Mouse (Mus musculus) liver, adult (tissue): ENCODE results near the gene Tube1.

Source experiments
- GATA4 ChIP-seq: IDR thresholded peaks from 2 replicates; pipeline ENCODE4 v1.6.1; 2014; ENCODE audit warnings: mild to moderate bottlenecking, low read length; ENCODE audit not compliant: insufficient replicate concordance

Gene Tube1

DNA sequence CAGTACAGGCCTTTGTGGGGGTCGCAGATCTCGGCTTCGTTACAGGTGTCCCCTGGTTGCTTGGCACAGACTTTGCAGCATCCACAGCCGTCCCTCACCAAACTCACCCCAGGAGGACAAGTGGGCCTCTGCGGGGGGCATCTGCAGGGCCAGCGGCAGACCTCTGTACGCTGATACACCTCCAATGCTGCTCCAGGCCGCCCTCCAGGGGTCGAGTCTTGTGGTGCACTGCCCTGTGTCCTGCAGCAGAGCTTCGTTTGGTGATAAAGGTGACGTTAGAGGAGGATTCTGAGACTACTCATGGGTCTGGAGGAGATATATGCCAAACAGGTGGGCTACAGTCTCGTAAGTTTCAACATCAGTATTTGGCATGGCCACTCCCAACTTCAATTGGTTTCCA is 24.5 kb downstream of the Tube1 start:
- TF ChIP-seq GATA4, result no peak

DNA sequence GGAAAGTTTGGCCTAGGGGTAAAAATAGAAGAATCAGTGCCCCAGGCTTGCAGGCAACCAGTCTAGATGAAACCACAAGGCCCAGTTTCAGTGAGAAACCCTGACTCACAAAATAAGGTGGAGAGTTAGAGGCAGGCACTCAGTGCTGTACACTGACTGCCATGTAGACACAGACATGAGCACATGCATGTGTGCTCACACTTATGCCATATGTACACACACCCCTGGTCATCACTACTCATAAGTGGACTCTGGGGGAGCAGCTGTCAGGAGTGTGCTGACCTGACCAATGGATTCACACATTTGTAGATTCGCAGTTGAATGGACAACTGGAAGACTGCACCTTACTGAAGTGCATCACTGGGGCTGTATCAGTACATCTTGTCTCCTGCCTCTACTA is 27.6 kb downstream of the Tube1 start:
- no peak for TF ChIP-seq GATA4

DNA sequence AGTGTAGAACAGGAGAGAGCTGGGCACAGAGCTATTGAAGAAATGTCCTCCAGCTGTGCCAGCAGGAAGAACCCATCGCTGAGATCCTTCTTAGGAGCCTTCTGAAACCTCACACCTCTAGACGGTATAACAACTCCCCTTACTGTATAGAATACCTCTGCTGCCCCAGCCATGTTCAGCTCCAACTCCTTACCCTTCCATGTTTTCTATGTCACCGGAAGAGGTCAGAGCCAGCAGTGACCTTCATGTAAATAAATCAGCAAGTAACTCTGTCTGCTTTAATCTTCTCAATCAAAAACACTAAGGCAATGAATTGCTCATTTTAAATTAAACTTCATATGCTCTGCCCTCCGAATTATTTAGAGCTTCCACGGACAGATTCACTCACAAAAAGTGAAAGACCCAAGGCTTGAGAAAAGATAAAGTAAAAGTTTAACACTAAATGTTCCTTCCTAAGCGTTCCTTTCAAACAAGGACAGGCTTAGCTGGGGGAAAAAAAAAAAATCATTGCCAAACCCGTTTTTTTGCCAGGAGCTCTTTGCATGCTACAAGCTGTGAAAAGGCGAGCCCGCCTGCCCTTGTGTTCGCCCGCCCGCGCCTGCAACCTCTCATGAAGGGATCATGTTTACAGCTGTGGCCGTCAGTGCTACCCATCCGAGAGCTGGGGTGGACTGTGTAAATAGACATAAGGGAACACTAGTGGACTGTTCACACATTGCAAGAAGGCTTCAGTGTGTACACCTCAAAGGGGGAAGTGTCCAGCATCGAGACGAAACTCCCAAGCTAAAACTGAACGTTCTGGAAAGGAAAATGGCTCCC is 29.1 kb downstream of the Tube1 start:
- TF ChIP-seq GATA4, result no peak

DNA sequence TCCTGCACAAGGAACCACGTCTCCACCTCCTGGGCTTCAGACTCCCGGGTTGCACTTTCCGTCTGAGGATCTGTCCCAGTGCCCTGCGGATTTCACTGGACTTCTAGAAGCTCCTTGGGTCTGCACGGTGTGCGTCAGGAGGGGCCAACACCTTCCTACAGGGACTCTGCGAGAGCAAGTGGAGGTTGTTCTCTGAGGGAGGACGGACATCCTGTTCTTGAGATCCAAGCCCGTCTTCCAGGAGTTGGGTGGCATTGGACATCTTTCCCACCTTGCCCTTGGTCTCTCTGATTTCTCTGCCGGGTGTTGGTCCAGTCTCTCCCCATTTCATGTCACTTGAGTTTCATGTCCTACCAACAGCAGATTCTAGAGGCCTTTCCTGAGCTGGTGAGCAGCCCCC is 29.9 kb downstream of the Tube1 start, which contains the start of gene Ccn6:
TSS of gene Ccn6 (minus strand) at position 101 of the 400 bp plus-strand sequence.
- TF ChIP-seq GATA4, result no peak

DNA sequence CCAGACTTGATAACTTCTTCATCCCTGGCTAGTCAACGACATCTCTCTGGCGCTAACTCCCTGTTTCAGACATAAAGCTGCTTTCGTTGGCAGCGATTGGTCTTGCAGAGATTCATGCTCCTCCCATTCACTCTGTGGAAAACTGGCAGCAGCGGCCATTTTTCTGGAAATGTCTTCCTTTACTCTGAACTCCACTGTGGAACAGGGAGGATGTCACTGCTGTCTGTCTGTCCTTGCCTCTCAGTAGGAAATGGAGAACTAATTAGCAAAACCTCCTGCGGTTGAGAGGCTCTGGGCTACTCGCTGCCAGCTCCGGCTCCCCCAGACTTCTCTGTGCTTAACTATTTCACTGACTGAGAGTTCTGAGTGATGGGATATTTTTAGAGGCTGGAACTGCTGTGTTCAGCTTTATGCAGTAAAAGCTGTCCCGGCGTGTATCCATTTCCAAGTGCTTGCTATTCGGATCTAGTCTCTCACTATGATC is 31.9 kb downstream of the Tube1 start:
- TF ChIP-seq GATA4, result no peak

DNA sequence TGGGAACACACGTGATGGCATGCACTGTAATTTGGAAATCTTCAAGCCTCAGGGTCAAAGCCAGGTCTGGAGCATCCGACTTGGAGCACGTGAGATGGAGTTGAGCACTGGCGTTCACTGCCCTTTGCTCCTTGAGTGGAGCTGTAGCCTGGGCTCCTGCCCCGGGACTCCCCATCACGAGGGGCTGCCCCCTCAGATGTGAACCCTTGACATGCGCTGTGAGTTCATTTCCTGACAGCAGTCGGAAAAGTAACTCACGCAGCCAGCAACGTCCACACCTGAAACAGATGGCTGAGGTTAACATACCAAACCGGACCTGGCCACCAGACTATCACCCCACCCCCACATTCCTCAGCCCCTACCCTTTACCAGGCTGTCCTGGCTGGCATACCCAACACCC is 33.8 kb downstream of the Tube1 start:
- TF ChIP-seq GATA4, result no peak

DNA sequence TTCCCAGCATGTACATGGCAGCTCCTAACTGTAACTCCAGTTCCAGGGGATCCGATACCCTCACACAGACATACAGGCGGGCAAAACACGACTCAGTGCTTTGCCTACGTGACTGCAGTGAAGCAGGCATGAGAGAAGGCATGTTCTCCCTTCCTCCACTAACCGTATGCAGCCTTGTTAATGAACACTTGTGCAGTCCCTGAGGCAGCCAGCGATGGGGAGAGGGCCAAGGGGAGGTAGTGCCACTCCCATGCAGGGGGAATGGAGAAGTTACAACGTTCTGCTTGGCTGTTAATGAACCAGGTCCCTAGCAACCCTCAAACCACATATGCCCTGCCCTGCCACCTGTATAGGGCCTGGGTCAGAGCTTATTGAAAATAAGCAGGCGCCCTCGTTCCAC is 35.9 kb downstream of the Tube1 start:
- TF ChIP-seq GATA4, result no peak

DNA sequence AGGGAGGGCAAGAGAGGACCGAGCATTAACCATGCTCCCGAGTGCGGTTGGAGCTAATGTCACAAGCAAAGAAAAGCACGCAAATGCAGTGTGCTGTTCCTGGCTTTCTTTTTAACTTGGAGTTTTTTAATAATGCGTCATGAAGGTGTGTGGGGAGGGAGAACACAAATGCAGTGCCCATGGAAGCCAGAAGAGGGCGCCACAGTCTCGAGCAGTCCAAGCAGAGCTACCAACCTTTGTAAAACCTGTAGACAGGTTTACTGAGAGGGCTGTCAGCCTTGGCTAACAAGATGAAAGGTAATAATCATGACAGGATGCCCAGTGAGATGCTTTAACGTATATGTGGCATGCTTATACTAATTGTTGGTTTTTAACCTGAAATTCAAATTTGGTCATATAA is 36.4 kb downstream of the Tube1 start:
- no peak for TF ChIP-seq GATA4

DNA sequence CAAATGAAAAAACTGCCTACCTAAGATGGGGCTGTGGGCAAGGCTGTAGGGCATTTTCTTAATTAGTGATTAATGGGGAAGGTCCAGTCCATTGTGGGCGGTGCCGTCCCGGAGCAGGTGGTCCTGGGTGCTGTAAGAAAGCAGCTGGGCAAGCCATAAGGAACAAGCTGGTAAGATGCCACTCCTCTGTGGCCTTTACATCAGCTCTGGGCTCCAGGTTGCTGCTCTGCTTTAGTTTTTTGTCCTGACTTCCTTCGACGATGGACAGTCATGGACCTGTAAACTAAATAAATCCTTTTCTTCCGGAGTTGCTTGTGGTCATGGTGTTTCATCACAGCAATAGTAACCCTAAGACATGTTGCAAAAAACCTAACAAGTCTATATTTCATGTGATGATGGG is 36.9 kb downstream of the Tube1 start:
- TF ChIP-seq GATA4, result no peak

DNA sequence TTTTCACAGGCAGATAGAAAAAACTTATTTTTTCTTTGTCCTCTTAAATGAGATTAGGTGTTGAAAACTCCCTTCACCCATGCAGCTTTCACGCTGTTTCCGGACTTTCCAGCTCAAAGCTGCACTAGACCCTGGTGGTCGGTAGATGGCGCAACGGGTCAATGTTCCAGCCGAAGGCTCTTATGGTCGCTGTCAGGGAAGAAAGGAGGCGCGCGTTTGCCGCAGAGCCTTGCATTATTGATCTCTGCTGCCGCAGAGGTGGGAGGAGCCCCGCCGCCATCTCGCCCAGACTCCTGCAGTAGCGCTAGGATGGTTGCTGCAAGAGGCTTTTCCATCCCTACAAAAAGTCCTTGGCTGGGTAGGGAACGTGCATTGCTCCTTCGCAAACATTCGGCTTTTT is 37.4 kb downstream of the Tube1 start:
- TF ChIP-seq GATA4, result no peak; the same call in 1 of the 2 replicates

DNA sequence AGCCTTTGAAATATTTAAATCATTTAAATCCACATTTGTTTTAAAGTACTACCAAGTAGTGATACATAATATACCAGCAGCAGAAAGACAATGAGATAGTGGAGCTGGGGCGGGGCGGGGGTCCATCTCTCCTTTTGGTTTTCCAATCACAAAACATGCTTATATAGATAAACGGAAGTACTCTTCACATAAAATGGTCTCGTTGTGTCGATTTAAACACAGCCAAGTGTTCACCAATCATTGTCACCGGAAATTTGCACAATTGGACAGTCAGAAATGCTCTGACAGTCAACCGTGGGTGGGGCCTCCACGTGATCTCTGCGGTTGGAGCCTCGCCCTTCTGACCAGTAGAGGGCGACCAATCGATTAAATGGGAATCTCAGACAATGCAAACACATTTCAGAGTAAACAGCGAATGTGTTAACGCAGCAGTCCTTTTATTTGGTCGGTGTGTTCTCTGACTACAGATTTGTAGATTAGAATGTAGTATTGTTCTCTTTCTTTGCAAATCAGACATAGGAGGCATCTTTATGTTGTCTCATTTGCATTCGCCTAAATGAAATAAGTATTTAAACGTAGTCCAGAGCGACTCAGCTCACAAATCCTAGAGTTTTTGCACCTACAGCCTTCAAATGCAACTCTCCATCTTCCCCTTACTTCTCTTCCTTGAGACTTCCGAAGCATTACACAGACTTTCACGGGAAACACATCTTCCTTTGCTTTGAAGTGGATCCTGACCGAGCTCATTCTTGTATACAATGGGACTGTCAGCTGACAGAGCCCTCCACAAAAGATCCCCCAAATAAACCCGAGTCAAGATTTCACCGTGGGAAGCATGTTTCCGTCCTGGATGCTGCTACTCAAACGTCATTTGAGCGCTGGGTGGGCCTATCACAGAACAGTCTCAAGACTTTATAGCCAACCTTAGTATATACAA is 38.1 kb downstream of the Tube1 start:
- TF ChIP-seq GATA4, result no peak

DNA sequence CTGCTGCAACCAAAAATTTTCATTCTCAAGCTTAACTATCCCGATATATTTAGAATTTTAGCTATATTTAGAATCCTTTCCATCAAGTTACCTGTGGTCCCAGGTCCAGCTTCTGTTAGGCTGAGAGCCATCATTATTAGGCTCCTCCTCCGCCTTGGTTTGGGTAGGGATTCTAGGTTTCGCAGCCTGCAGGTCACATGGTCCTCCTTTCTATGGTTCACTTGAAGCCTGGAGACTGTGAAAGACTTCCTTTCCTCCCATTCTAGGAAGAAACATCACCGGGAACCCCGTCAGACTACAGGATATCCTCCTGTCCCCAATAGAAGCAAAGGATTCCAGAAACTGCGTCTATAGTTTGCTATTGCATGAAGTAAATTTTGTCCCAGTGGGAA is 38.8 kb downstream of the Tube1 start:
- TF ChIP-seq GATA4, result no peak

DNA sequence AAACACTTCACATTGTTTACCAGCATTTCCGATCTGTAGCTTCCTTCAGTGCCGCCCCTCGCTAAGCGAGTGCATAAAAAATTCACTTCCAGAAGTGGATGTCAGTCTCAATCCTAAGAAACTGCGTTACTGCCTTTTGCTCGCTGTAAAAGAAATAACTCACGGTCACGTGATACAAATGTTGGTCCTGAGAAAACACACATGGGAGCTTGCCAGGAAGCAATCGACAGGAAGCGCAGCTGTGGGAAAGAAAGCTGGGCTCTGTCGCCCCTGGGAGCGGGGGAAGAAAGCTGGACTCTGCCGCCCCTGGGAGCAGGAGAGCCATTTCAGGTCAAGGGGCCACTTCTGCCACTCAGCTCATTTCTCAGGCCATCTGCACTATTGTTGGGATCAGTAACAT is 39.3 kb downstream of the Tube1 start:
- no peak for TF ChIP-seq GATA4

DNA sequence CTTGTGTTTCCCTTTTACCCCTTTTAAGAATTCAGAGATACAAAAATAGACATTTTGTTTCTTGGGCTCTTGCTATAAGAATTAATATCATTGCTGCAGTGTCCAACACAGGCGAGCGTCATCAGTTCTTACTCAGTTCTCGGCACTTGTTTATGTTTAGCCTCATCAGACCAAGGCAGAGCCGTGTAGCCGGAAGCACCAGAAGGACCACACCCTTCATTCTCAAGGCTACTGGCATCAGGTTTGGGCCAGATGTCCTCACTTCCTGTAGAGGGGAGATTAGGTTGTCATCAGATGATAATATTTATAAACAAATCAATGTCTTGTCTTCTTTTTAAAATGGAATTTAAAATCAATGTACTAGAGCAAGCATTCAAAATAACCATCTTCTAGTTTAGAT is 43.2 kb downstream of the Tube1 start:
- TF ChIP-seq GATA4, result no peak

DNA sequence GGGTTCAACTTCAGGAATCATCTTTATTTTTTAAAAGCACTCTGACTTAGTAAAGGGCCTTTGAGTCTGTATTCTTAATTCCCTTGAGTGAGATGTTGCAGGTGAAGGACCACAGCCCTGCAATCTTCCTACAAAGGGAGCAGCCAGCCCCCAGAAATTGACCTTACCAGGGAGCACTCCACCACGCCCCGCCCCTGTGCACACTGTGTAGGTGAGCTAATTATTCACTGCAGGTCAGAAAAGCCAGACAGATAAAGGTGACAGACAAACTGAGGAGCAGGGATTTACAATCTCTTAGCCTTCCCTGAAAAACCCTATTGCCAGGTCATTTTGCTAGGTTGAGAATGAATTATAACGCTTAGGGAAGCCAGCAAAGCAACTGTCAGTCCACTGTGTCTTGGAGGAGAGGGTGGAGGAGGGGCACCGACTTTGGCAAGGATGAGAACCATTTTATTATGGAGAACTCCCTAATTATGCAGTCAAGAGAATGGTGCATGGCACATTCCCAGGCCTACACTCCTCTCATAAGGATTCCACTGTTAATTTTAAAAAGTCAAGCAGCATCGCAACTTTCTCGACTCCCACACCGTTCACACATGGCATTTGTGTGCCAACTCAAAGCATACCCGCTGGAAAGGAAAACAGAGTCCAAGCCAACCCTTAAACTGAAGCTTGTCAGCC is 51.2 kb downstream of the Tube1 start:
- no peak for TF ChIP-seq GATA4
